Mouse (Mus musculus): ENCODE measurements around the gene Cd81. TPM values are rescaled to one million over a fixed set of nuclear protein-coding genes. Genes with fewer than 3 reads are reported as not detected.

Cd81 gene
- polyA plus RNA-seq, 1 experiment = 92.5 TPM

- no peak overlapping the region for H3K27ac ChIP-seq (ENCODE audit: control insufficient read depth, insufficient read depth, low read depth, low read length, poor library complexity)
- TF ChIP-seq CTCF (IDR thresholded peaks at IDR 0.05; ENCODE audit: control insufficient read depth, insufficient read depth, low read length) = no peak
- TF ChIP-seq POLR2A (IDR thresholded peaks at IDR 0.05; ENCODE audit: borderline replicate concordance, control insufficient read depth, low read depth, low read length) = no peak
- no peak overlapping the region for H3K4me3 ChIP-seq (replicated peaks; ENCODE audit: control insufficient read depth, low read depth, low read length)
- WGBS = 39% methylated on average over 3 of the region's 4 CpGs
- peaks cover 9% of the 10 kb centered on the region for H3K4me1 ChIP-seq (ENCODE audit: control insufficient read depth, insufficient read depth, low read length)
Measured at GRCm38 (mm10) chr7:143008996-143009665, 43.4 kb upstream of the Cd81 start.

DNA sequence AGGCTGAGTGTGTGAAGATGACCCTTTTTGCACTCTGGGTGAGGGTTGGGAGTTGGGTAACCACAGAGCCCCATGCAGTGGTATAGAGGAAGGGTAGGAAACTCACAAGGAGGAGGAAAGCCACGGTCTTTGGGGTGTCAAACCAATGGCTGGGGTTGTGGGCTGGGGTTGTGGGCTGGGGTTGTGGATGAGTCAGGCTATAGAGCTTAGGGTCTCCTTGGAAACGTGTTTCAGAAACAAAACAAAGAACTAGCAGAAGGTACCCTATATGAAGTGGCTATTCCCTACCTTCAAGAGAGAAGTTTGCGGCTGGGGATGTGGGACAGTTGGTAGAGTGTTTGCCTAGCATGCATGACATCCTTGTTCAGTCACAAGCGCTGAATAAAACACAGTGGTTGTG is 42.5 kb upstream of the Cd81 start:
- 39% methylated on average over 4 of the region's 4 CpGs for WGBS
- no peak for TF ChIP-seq CTCF (IDR thresholded peaks at IDR 0.05; ENCODE audit: control insufficient read depth, insufficient read depth, low read length)
- TF ChIP-seq POLR2A (IDR thresholded peaks at IDR 0.05; ENCODE audit: borderline replicate concordance, control insufficient read depth, low read depth, low read length) = no peak
- Histone ChIP-seq H3K27ac (ENCODE audit: control insufficient read depth, insufficient read depth, low read depth, low read length, poor library complexity) (no peak overlapping the region), H3K4me1 (ENCODE audit: control insufficient read depth, insufficient read depth, low read length) (peaks cover 6% of the 10 kb centered on the region; the same call in 1 of the 2 replicates), H3K4me3 (replicated peaks; ENCODE audit: control insufficient read depth, low read depth, low read length) (no peak overlapping the region)

DNA sequence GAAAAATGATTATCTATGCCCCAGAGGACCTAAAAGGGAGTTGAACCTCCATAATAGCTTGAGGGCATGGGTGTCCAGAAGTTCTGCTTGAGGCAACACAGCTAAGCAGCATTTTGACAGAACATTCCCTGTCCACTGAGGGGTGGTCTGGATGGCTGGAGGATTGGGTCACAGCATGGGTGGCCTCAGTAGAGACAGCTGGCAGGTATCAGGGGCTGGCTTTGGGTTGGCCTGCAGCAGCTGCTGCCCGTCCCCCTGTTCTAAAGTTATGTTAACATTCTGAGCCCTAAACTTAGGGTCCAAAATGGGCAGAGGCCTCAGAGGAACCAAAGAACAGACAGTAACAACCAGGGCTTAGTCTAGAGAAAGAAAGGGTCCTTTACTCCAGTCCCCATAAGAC is 41.3 kb upstream of the Cd81 start:
- 90% methylated on average over 1 of the region's 1 CpGs for WGBS
- H3K4me1 ChIP-seq (ENCODE audit: control insufficient read depth, insufficient read depth, low read length) = peaks cover 6% of the 10 kb centered on the region; the same call in 1 of the 2 replicates
- no peak overlapping the region for H3K4me3 ChIP-seq (replicated peaks; ENCODE audit: control insufficient read depth, low read depth, low read length)
- H3K27ac ChIP-seq (ENCODE audit: control insufficient read depth, insufficient read depth, low read depth, low read length, poor library complexity) = no peak overlapping the region
- TF ChIP-seq POLR2A (IDR thresholded peaks at IDR 0.05; ENCODE audit: borderline replicate concordance, control insufficient read depth, low read depth, low read length) = no peak; the same call in 1 of the 2 replicates
- TF ChIP-seq CTCF (IDR thresholded peaks at IDR 0.05; ENCODE audit: control insufficient read depth, insufficient read depth, low read length) = no peak

DNA sequence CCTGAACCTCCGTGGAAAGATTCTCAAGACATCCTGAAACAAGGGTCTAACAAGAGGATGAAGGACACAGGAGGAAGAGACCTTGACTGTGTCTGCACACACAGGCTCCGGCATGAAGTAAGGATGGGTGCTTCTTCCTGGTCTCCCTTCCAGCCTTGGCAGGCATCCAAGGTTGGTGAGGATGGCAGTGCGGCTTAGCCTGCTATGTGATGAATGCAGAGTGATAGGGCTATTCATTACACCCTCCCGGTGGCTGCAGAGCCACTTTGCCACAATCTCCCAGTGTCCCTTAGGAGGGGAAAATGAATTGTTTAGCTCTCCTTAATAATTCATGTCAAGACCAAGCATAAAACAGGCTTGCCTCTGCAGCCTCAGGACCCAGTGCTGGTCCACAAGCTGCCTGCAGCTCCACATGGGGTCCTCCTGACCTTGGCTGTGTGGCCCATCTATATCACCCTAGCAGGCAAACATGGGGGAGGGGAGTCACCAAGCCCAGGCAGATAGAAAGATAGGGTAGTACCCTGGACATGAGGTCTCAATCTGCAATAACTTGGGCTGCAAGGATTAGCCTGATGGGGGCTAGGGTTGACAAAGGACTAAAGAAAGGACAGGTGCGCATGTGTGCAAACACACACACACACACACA is 40.2 kb upstream of the Cd81 start:
- no peak overlapping the region for H3K27ac ChIP-seq (ENCODE audit: control insufficient read depth, insufficient read depth, low read depth, low read length, poor library complexity)
- WGBS = 67% methylated on average over 5 of the region's 5 CpGs
- peaks cover 6% of the 10 kb centered on the region; the same call in 1 of the 2 replicates for H3K4me1 ChIP-seq (ENCODE audit: control insufficient read depth, insufficient read depth, low read length)
- TF ChIP-seq CTCF (IDR thresholded peaks at IDR 0.05; ENCODE audit: control insufficient read depth, insufficient read depth, low read length) = no peak
- TF ChIP-seq POLR2A (IDR thresholded peaks at IDR 0.05; ENCODE audit: borderline replicate concordance, control insufficient read depth, low read depth, low read length) = no peak
- no peak overlapping the region for H3K4me3 ChIP-seq (replicated peaks; ENCODE audit: control insufficient read depth, low read depth, low read length)

DNA sequence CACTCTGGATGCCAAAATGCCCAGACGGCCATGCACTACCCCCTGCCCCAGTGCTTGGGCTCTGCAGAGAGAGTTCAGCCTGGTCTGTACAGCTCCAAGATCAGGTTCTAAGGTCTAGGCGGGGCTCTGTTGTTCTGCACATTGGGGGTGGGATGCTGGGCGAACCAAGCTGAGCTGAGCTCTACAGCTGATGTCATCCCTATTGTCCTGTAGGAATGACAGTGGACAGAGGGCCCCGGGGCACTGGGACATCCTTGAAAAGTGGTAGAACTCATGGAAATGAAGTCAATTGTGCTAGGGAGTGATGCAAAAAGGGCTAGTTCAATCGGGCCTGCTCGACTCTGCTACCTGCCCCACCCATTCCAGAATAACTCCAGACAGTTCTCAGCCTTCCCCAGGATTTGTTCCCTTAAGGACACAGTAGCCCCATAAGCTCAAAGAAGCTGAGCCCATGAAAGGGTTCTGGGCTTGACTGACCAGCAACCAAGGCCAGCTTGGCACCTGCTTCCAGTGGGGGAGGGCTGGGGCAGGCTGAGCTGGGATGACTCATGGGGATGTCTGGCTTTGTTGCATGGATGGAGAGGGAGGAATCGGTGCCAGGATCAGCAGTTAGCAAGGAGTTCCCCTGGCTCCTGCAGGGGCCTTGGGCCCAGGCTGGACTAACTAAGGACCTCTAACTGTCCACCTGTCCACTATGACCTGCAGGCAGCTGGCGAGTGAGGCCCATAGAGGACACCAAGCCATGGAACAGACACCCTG is 38.9 kb upstream of the Cd81 start:
- Histone ChIP-seq H3K4me1 (ENCODE audit: control insufficient read depth, insufficient read depth, low read length) (peaks cover 3% of the 10 kb centered on the region; the same call in 1 of the 2 replicates), H3K4me3 (replicated peaks; ENCODE audit: control insufficient read depth, low read depth, low read length) (no peak overlapping the region), H3K27ac (ENCODE audit: control insufficient read depth, insufficient read depth, low read depth, low read length, poor library complexity) (no peak overlapping the region)
- TF ChIP-seq POLR2A (IDR thresholded peaks at IDR 0.05; ENCODE audit: borderline replicate concordance, control insufficient read depth, low read depth, low read length) = 0 out of 2 replicates have a peak, but pooled peaks have one; percentile 13
- TF ChIP-seq CTCF (IDR thresholded peaks at IDR 0.05; ENCODE audit: control insufficient read depth, insufficient read depth, low read length) = no peak
- WGBS = 68% methylated on average over 8 of the region's 8 CpGs

GRCm38 (mm10) chr7:143014862-143015659 is 37.5 kb upstream of the Cd81 start:
- no peak for TF ChIP-seq POLR2A (IDR thresholded peaks at IDR 0.05; ENCODE audit: borderline replicate concordance, control insufficient read depth, low read depth, low read length)
- TF ChIP-seq CTCF (IDR thresholded peaks at IDR 0.05; ENCODE audit: control insufficient read depth, insufficient read depth, low read length) = no peak
- Histone ChIP-seq H3K4me1 (ENCODE audit: control insufficient read depth, insufficient read depth, low read length) (no peaks in the 10 kb centered on the region; the same call in 1 of the 2 replicates), H3K4me3 (replicated peaks; ENCODE audit: control insufficient read depth, low read depth, low read length) (no peak overlapping the region), H3K27ac (ENCODE audit: control insufficient read depth, insufficient read depth, low read depth, low read length, poor library complexity) (no peak overlapping the region)
- 62% methylated on average over 7 of the region's 7 CpGs for WGBS

- WGBS = 20% methylated on average over 1 of the region's 1 CpGs
- H3K4me1 ChIP-seq (ENCODE audit: control insufficient read depth, insufficient read depth, low read length) = no peaks in the 10 kb centered on the region; the same call in 1 of the 2 replicates
- TF ChIP-seq POLR2A (IDR thresholded peaks at IDR 0.05; ENCODE audit: borderline replicate concordance, control insufficient read depth, low read depth, low read length) = no peak
- H3K4me3 ChIP-seq (replicated peaks; ENCODE audit: control insufficient read depth, low read depth, low read length) = no peak overlapping the region
- no peak overlapping the region for H3K27ac ChIP-seq (ENCODE audit: control insufficient read depth, insufficient read depth, low read depth, low read length, poor library complexity)
Measured at GRCm38 (mm10) chr7:143015755-143016423, 36.6 kb upstream of the Cd81 start.

Measured in bone marrow, adult 2 months (tissue).